ENCODE assay signal across 9 mouse cellular contexts in genomic region chr4:82858431-82859010, GRCm38 (mm10). TPM values are rescaled to one million over a fixed set of nuclear protein-coding genes. Genes with fewer than 3 reads are reported as not detected.
DNase-seq lines count a peak whose midpoint lies in the region; ATAC-seq and TF ChIP-seq lines count a peak whose summit lies in the region.
"Had no signal": no experiment of that assay in that cellular context is flagged by ENCODE, and none has a peak within 500 bp of the region (broad histone marks: within the 10 kb centered on the region; RNA-seq: fewer than 3 reads in every experiment).

No protein-coding gene starts in this region.

- H3K79me3 ChIP-seq in C2C12 (ENCODE audit: low read depth) = peaks cover 31% of the 10 kb centered on the region

- no peaks in the 10 kb centered on the region for H3K27me3 ChIP-seq in C2C12 (ENCODE audit: control insufficient read depth, insufficient read depth, insufficient read length)
- no peaks in the 10 kb centered on the region for H3K27me3 ChIP-seq in forebrain, embryonic 15.5 days
- H3K27me3 ChIP-seq in liver, embryonic 14.5 days (ENCODE audit: control insufficient read depth, insufficient read depth, low read length) = no peaks in the 10 kb centered on the region

- no peaks in the 10 kb centered on the region for H3K36me3 ChIP-seq in C2C12 (ENCODE audit: control insufficient read depth, insufficient read depth)
- no peaks in the 10 kb centered on the region for H3K36me3 ChIP-seq in forebrain, embryonic 15.5 days
- no peaks in the 10 kb centered on the region for H3K36me3 ChIP-seq in liver, embryonic 14.5 days (replicated peaks; ENCODE audit: control insufficient read depth, insufficient read depth, low read depth)

- no peak for TF ChIP-seq EP300 in liver, embryonic 14.5 days (IDR thresholded peaks at IDR 0.05; ENCODE audit: low read depth)

- H3K4me1 ChIP-seq in forebrain, embryonic 15.5 days = peaks cover 37% of the 10 kb centered on the region
- H3K4me1 ChIP-seq in liver, embryonic 14.5 days (replicated peaks; ENCODE audit: control insufficient read depth in 2 of 2, insufficient read depth in 2 of 2, low read length in 1 of 2) = peaks cover 0 to 4% of the 10 kb centered on the region in 2 experiments; a peak in 2 of 4 replicates

- TF ChIP-seq CTCF in C2C12 (IDR thresholded peaks at IDR 0.05; ENCODE audit: control insufficient read depth, insufficient read depth, insufficient read length) = no peak
- TF ChIP-seq CTCF in liver, embryonic 14.5 days (IDR thresholded peaks at IDR 0.05; ENCODE audit: low read depth) = no peak

- peak overlapping the region; percentile 91 for H3K9ac ChIP-seq in forebrain, embryonic 15.5 days (replicated peaks)
- peak overlapping the region; percentile 64 for H3K9ac ChIP-seq in liver, embryonic 14.5 days (replicated peaks)

- H3ac ChIP-seq in C2C12 (ENCODE audit: control insufficient read depth, insufficient read length, low read depth) = peak overlapping the region; percentile 26

- H3K4me2 ChIP-seq in forebrain, embryonic 15.5 days (replicated peaks) = peak overlapping the region; percentile 73
- H3K4me2 ChIP-seq in liver, embryonic 14.5 days (ENCODE audit: low read depth) = peak overlapping the region; percentile 75

- peak; percentile 55 for DNase-seq in heart, adult 11 months
- DNase-seq in heart, adult 18-20 months = no peak
- DNase-seq in liver, embryonic 14.5 days (ENCODE audit: low read depth in 3 of 3, low spot score in 3 of 3) = no peak
- no peak for DNase-seq in adrenal gland, postnatal 4 days (ENCODE audit: low spot score in 2 of 2)
- DNase-seq in thymus, postnatal 10 days (ENCODE audit: low spot score in 2 of 2) = no peak
- DNase-seq in layer of hippocampus, postnatal 10 days (ENCODE audit: low spot score in 2 of 2) = no peak

- H3K4me3 ChIP-seq in C2C12 (ENCODE audit: insufficient read depth, poor library complexity, severe bottlenecking) = peak overlapping the region; percentile 64
- peak overlapping the region; percentile 72 for H3K4me3 ChIP-seq in forebrain, embryonic 15.5 days
- H3K4me3 ChIP-seq in liver, embryonic 14.5 days (ENCODE audit: insufficient read depth in 1 of 2, low read depth in 2 of 2, low read length in 2 of 2) = peak overlapping the region; percentile 65 to 72

- H3K27ac ChIP-seq in forebrain, embryonic 15.5 days (replicated peaks) = peak overlapping the region; percentile 95
- no peak overlapping the region for H3K27ac ChIP-seq in liver, embryonic 14.5 days

- H3K9me3 ChIP-seq in forebrain, embryonic 15.5 days = no peaks in the 10 kb centered on the region
- no peaks in the 10 kb centered on the region for H3K9me3 ChIP-seq in liver, embryonic 14.5 days (ENCODE audit: control insufficient read depth, low read length)

- ATAC-seq in forebrain, embryonic 15.5 days (replicated peaks) = no peak
- no peak for ATAC-seq in liver, embryonic 14.5 days (ENCODE audit: insufficient read depth)

- 22% methylated on average over 4 of the region's 4 CpGs for WGBS in forebrain, embryonic 15.5 days
- 16% methylated on average over 4 of the region's 4 CpGs for WGBS in liver, embryonic 14.5 days (ENCODE audit: insufficient replicate concordance)

- peaks cover 59% of the 10 kb centered on the region for H3K79me2 ChIP-seq in C2C12 (ENCODE audit: control insufficient read depth, insufficient read depth)

TF ChIP-seq in C2C12, 6 proteins besides CTCF, POLR2A, EP300 and RAD21:
- TF ChIP-seq MYOG (IDR thresholded peaks at IDR 0.05; ENCODE audit: control insufficient read depth, extremely low read depth, insufficient read length) = no peak
- no peak for TF ChIP-seq MYOD1 (IDR thresholded peaks at IDR 0.05; ENCODE audit: control insufficient read depth, insufficient read length, low read depth)
- no peak for TF ChIP-seq MAX (IDR thresholded peaks at IDR 0.05)
- no peak for TF ChIP-seq USF1 (IDR thresholded peaks at IDR 0.05; ENCODE audit: low read depth)
- no peak for TF ChIP-seq CEBPB (IDR thresholded peaks at IDR 0.05; ENCODE audit: low read depth)
- no peak for TF ChIP-seq FOSL1 (IDR thresholded peaks at IDR 0.05; ENCODE audit: insufficient read depth, low read length, poor library complexity, severe bottlenecking)

RNA-seq across cellular contexts. Expression of gene Zdhhc21, which starts 1.2 kb away (rescaled TPM):
- total RNA-seq in heart, adult 18-20 months (2021) = 10 to 100 TPM in 1 of 2 experiments, 1 to 10 TPM in 1; 9.3 to 10.0 TPM
- 3.9 TPM for polyA plus RNA-seq in C2C12 (2012; fragmentation: generic; extraction: Trizol)
- 18.2 and 18.3 TPM in 2 replicates for polyA plus RNA-seq in forebrain, embryonic 15.5 days (2015; fragmentation: Nextera tagmentation; extraction: Ambion mirVana)
- polyA plus RNA-seq in liver, embryonic 14.5 days (2012; rRNA removed) = 1.4 and 1.8 TPM in 2 replicates
- polyA plus RNA-seq in liver, embryonic 14.5 days (2014; fragmentation: Nextera tagmentation; extraction: Ambion mirVana) = 2.7 and 3.5 TPM in 2 replicates
- total RNA-seq in adrenal gland, postnatal 4 days (2021) = 10 to 100 TPM; 23.2 to 25.0 TPM
- 10 to 100 TPM; 43.7 to 49.6 TPM for total RNA-seq in layer of hippocampus, postnatal 10 days (2021)

RNA-seq across cellular contexts. Expression of gene Cer1, which starts 26.4 kb away (rescaled TPM):
- not detected for total RNA-seq in heart, adult 18-20 months (2021)
- polyA plus RNA-seq in C2C12 (2012; fragmentation: generic; extraction: Trizol) = 0.05 TPM
- polyA plus RNA-seq in forebrain, embryonic 15.5 days (2015; fragmentation: Nextera tagmentation; extraction: Ambion mirVana) = 0.19 and 0.27 TPM in 2 replicates
- not detected in 2 replicates for polyA plus RNA-seq in liver, embryonic 14.5 days (2012; rRNA removed)
- not detected in 2 replicates for polyA plus RNA-seq in liver, embryonic 14.5 days (2014; fragmentation: Nextera tagmentation; extraction: Ambion mirVana)
- under 1 TPM in 1 of 2 experiments, not detected in 1; 0.17 TPM for total RNA-seq in adrenal gland, postnatal 4 days (2021)
- total RNA-seq in layer of hippocampus, postnatal 10 days (2021) = under 1 TPM in 1 of 2 experiments, not detected in 1; 0.18 TPM
- polyA plus RNA-seq: gonadal fat pad, adult 2 months had no signal
